Mouse (Mus musculus): ENCODE measurements at regions not wholly inside any gene's neighbourhood (a gene's known extent, or its start where the extent isn't known, plus 50 kb on each side); places are given as distances from the start of the nearest gene placed in this dataset.
A peak's percentile ranks its signal among the peaks of the same experiment; 100 is the strongest.

DNA sequence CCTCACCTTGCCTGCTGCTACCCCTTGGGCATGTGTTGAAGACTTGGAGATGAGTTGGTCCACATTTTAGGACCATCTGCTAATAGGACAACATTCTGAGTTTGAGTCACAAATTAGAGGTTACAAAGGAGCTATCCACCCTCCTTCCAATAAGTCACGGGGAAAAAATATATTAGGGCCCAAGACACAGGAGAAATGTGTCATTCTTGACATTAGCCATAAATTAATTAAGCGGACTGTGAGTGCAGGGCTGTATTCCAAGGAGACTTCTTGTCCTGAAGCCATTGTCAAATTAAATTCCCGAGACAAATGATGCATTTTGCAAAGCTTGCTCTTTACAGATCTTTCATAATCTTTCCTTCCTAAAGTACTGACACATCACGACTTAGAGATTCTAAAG, 79.2 kb downstream of the 1700020N01Rik start:
- no peak for DNase-seq (ENCODE audit: low spot score in 2 of 2)

DNA sequence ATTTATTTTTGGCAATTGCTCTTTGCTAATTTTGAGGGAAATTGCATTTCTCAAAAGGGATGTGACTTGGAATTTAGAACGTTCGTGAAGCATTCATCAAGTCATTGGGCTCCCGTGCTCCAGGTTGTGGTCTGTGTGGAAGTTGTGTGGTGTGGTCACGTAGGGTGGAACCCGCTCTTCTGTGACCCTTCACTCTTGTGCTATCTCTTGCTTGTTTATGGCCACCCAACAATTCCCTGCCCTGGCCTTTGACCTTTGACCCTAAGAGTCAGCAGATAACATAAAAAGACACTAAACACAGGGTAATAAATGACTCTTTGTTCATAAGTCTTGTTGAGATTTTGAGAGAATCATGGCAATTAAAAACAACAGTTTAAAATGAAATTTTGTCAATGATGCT, 79.7 kb downstream of the 1700020N01Rik start:
- DNase-seq (ENCODE audit: low spot score in 2 of 2): no peak

DNA sequence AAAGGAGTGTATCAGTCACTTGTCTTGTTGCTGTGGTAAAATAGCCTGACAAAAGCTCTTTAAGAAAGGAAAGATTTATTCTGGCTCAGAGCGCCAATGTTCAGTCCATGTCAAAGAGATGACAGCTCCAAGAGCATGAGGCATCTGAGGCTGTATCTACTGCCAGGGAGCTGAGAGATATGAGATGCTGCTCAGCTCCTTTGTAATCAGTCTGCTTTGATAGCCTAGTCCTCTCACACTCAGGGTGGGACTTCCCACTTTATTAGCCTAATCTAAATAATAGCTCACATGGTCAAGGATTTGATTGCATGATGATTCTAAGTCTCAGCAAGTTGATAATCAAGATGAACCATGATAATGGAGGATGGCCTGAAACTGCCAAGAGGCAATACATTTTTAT, 80.9 kb downstream of the 1700020N01Rik start:
- no peak for DNase-seq (ENCODE audit: low spot score in 2 of 2)

DNA sequence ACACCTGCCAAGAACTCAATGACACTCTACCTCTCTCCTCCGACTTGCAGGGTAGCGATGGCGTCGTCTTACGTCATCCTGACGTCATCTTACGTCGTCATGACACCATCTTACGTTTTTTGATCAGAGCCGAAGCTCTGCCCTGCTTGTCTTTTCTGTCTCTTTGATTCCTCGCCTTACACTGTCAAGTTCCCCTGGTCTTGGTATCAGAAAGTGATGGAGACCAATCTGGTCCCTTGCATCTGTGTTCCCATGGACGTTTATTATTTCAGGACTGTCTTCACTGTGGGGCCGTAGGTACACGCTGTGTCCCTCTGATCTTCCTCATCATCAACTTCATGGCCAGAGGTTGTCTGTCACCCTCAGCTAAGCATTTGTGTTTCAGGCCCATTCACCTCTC, 82.8 kb downstream of the 1700020N01Rik start:
- no peak for DNase-seq (ENCODE audit: low spot score in 2 of 2)

DNA sequence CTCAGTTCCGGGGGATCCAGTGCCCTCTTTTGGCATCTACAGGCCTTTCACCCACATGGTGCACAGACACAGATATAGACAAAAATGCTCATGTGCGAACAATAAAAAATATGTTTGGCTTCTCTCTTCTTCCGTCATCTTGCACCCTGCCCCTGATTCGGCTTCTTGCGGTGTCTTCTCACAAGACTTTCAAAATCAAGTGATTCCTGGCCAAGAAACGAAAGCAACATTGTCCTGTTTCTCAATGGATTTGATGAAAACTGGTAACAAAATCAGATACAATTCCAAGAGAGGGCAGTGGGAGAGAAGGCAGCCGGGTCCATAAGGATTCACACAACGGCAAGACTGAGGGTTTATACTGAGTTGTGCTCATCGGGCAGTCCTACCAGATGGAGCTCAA, 85.0 kb downstream of the 1700020N01Rik start:
- no peak for DNase-seq (ENCODE audit: low spot score in 2 of 2)

DNA sequence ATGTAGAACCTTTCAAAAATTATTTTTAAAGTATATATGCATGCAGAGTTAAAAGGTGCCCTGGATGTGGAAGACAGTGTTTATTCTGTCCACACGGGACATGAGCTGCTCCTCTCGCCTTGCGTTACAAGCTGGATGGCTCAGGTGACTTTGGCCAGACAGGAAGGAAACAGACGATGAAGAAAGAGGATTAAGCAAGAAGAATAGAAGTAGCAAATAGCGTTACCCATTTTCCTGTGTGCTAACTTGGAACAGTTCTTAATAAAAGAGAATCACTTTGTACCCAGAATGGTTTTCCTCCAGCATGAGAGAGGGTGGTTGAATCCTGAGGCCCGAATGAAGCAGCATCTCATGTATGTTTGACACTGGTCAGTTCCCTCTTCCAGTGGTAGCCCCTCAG, 85.4 kb downstream of the 1700020N01Rik start:
- no peak for DNase-seq (ENCODE audit: low spot score in 2 of 2)

DNA sequence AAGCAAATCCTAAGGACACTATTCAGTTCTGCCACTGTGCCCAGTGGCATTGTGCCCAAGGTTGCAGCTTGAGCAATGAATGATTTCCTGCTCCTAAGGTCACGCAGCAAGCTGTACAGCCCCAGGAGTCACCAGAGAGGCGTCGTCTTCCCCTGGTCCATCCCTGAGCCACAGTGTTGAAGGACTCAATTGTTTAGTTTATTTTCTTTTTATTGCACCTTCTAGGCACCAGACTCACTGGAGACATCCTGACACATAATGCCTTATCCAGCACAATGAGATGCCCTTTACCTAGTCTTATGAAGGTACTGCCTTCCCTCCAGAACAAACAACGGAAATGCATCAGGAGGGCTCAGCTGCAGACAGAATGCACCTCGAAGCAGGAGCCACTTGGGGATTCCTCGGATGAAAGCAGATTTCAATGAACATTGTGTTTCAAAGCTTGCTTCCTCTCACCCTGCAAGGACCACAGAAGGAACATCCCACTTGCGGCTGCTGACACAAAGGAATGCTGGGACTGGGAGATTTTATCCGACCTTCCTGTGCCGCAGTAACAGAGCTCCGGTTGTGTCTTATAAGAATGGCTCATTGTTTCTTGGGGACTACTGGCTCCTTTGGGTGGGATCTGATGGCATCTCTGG, 86.0 kb downstream of the 1700020N01Rik start:
- no peak for DNase-seq (ENCODE audit: low spot score in 2 of 2)

DNA sequence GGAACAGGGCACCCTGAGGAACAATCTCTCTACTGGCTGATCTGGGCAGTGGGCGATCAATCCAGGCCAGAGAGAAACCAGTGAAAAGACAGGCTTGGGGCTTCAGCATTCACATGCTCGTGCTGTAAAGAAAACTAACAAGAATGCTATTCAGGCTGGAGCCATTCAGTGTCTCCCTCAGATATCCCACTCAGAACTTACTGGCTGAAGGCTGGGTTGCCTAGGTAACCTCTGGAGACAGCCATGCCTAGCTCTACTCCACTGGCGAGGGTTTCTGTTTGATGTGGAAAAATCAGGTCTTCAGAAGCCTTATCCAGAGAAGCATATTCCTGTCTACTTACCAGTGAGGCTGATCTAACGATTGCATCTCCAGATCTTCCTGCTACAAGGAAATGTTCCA, 87.8 kb downstream of the 1700020N01Rik start:
- no peak for DNase-seq (ENCODE audit: low spot score in 2 of 2)

DNA sequence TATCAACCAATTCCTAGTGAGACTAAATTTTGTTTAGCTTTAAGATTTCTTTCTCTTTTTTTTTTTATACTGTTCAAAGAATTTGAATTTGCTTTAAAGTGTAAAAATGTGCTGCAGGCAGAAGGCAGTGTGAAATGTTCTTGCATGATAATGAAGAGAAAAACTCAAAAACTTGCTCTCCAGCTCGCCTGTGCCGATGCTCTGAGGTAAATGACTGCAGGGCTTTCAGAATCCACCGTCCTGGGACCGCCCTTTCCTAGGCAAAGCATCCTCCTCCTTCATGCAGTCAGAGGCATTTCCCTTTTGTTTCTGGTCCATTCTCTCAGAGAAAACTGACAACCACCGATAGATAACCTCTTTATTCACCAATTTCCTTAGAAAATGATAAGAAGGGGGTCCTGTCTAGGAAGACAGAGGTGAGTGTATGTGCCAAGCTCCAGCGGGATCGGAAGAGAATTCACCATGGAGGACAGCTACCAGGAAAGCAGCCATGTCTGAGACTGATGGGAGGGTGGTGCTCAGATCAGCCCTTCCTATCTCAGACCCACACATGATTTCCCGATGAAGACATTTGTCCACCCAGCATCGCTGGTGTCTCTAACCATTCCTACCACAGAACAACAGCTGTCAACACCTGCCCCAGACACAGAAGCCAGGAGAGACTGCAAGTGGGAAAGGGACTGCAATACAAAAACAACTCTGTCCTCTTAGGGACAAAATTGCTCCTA, 91.5 kb downstream of the 1700020N01Rik start:
- DNase-seq (ENCODE audit: low spot score in 2 of 2): no peak

DNA sequence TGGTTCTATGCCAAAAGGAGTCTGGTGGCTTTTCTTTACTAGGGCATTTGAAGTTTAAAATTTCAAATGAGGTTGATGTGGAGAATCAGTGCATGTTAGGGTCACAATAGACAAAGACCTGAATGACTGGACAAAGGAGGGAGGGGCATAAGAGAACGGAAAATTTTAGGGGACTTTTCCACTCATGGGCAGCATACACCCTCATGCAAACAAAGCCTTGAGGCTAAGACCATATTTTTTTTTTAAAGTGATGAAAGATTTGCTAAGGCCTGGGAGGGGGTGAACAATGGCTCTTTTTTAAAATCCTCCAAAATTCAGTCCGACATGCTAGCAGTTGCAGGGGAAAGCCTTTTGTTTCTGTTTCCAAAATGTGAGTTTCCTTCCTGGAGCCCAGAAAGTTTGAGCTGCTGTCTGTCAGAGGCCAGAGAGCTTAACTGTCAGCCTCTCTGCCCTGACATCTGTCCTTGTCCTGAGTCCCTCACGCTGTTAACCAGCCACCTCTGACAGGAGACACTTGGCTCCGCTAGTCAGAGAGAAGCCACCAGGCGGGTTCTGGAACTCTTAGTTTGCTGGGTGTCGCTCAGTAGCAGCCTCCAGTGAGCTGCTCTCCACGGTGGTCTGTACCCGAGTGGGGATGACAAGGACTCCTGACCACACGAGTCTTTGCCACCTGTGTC, 92.3 kb downstream of the 1700020N01Rik start:
- DNase-seq (ENCODE audit: low spot score in 2 of 2): peak; percentile 16 to 26

DNA sequence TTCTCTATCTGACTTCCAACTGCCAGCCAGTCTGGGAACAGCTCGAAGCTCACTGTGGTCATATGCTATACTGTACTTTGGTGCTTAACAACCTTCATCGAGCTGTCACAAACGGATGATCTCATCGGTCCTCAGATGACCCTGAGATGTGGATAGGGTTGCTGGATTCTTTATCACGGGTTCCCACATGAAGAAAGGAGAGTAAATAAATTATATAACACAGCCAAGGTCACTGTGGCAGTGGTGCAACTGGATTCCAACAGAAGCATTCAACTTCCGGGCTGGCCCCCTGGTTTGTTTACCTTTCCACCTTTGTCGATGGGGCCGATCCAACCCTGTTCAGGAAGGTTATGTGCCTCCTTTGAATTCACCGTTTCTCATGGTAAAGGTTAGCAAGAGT, 93.1 kb downstream of the 1700020N01Rik start:
- no peak for DNase-seq (ENCODE audit: low spot score in 2 of 2)

DNA sequence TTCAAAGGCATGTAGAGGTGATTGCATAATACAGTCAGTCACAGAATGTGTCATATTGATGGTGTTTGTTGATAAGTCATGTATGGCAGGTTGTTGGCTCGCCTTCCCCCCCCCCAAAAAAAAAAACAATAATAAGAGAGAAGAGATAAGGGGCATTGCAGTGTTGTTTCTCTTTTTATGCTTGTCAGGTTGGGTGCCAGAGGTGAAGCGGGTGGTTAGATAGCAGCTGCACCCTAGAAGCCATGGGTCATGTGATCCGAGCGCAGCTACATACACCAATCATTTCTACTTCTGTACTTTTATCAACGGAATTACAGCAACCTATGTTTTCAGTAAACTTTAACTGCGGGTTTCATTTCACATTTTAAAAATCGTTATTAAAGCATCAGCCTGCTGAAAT, 94.5 kb downstream of the 1700020N01Rik start:
- no peak for DNase-seq (ENCODE audit: low spot score in 2 of 2)

DNA sequence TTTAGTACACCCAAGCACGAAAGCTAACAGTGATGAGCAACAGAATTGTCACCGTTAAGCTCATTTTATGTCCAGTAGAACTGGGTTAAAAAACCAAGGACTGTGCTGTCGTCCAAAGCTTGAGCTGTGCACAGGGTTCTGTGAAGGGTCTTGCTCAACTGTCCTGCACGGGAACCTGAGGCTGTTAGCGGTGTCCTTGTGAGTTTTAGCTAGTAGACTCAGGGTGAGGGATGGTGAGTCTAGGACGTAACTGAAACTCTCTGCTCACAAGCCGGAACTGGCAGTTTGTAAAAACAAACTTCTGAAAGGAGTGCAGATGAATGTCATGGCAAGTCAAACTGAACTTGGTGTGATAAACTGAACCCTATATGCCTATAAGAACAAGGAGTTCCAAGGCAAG, 95.6 kb downstream of the 1700020N01Rik start:
- DNase-seq (ENCODE audit: low spot score in 2 of 2): peak in 1 of 2 experiments; percentile 15

DNA sequence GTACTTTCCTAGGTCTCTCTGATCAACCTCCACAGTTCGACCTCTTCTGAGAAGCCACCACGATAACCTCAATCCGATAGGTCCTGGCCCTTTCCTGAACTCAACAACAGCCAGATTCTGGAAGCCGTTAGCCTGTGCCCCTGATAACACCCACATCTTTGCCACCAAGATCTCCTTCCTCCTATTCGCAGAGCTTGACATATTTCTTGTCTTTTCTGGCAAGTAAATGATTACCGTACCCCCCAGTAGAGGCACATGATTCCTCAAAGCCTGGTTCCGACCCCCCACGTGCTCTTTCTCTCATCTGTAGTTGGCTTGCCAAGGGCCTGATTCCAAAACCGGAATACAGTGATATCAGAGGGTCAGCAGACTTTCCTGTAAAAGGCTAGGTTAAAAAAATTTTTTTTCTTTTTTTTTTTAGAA, 96.9 kb downstream of the 1700020N01Rik start:
- DNase-seq (ENCODE audit: low spot score in 2 of 2): no peak

DNA sequence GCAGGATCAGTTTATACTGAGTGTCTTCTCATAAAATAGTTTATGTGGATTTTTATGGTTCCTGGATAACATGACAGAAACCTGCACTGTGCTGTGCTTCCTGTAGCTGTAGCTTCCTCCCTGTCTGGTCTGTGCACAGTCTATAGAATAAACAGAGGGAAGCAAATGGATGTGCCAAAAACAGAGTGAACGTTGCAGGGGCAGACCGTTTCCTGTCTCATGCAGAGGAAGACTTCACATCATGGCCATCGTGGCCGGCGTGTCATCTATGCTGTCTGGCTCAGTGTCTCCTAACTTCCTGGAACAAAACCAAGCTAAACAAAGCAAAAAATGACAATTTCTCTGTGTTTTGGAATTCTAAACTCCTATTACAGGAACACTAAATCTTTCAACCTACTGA, 102.2 kb downstream of the 1700020N01Rik start:
- no peak for DNase-seq (ENCODE audit: low spot score in 2 of 2)

DNA sequence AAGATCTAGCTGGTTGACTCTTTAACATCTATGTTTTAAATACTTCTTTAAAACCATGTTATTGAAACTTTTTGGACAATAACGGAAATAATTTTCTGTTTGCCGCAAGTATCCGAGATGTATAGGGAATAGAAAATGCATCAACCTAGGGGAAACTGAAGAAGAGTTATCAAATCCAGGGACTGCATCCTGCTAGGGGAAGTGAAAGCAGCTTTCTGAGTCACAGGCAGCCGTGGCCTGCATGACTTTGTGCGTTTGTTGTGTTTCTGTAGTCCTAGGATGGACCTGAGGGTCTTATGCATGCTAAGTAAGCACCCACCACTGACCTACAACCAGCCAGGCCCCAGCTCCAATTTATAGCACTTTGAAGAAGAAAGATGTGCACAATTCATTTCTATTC, 103.7 kb downstream of the 1700020N01Rik start:
- no peak for DNase-seq (ENCODE audit: low spot score in 2 of 2)

DNA sequence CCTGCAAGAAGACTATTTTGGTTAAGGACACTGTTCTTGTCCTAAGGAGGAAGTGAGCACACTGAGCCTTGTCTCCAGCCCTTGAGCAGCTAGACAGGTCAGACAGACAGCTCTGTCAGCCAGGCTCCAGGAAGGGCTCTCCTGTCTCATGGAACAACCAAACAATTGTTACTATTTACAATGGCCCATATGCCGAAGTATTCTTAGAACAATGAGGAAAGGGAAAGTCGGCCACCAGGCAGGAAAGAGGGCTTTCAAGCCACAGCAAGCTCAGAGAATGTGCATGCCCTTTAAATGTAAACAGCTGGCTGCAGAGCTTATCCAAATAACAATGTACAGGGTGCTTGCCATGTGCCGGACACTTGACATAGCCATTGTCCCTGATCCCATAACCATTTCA, 108.6 kb downstream of the 1700020N01Rik start:
- no peak for DNase-seq (ENCODE audit: low spot score in 2 of 2)

DNA sequence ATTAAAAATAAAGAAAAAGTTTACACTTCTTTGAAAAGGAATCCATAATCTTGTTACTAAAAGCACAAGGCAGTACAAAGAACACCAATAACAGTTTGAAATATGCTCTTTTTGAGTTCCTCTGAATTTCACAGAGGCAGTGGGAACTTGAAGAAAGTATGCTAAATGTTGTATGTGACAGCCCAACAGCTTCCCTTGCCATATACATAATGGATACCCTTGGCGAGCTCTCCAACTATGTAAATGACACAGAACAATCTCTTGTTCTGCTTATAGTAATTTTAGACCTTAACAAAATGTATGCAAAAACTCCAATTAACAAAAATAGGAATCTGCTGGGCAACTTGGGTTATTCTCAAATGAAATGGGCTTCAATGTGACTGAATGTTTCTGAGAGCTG, 109.2 kb downstream of the 1700020N01Rik start:
- DNase-seq (ENCODE audit: low spot score in 2 of 2): no peak

DNA sequence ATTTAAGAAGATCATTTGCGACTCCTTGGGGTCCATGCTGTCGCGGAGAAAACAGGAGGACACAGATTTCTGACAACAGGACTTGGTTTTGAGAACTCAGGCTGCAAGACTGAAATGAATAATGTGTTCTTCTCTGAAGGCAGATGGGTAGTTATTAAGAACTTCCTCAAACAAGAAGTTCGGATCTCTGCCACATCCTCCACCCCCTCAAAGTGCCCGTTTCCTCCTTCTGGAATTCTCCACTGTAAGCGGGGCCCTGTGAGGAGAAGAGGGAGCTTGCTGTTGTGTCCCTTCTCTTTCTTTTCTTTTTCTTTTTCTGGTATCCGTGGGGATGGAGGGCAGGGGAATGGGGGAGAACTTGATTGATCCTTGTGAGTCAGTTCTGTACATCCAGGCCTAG, 118.9 kb downstream of the 1700020N01Rik start:
- DNase-seq (ENCODE audit: low spot score in 2 of 2): no peak

DNA sequence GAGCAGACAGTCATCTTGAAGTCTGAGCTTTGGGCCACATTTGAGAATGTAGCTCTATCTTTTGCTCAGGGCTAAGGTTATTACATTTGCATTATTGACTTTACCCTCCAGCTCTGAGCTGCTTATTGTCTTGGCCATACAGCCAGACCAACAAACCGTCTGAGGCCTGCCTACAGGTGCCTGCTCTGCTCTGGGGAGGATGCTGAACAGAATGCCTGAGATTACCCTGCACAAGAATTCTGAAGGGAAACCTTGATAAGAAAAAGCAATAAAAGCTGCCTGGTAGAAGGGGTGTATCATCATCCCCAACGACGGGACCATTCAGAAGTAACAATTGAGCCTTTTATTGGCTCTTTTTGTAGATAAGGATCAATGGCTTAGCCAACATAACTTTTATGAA, 119.9 kb downstream of the 1700020N01Rik start:
- no peak for DNase-seq (ENCODE audit: low spot score in 2 of 2)

DNA sequence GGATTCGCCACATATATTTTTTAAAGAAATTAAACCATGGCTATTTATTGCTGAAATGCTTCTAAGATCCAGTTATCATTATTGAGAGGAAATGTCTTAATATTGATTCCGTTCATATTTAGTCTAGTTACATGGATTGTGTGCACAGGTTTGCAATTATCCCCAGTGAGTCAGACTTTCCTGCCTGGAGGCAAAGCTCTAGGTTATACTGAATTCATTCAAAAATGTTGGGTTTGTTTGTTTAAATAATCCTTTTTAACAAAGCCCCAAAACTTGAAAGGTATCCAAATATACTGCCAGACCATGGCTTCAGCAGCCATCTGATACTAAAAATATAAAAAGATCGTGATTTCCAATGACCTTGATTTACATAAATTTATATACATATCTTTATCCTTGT, 122.5 kb downstream of the 1700020N01Rik start:
- no peak for DNase-seq (ENCODE audit: low spot score in 2 of 2)

DNA sequence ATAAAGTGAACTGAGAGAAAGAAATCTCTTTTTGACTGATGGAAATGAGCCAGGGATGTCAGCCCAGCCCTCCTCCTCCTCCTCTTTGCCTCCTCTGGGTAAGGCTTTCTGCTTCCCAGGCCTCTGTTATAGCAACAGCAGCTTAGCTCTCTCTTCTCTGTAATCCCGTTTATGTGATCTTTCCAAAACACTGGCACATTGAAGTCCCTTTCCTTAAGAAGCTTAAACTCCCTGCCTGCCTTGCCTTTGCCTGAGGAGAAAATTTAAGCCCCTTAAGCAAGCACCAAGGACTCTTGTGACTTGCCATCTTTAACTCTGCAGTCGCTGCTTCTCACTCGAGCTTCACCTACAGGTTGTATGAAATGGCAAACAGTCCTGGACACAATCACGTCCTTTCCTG, 125.2 kb downstream of the 1700020N01Rik start:
- no peak for DNase-seq (ENCODE audit: low spot score in 2 of 2)

DNA sequence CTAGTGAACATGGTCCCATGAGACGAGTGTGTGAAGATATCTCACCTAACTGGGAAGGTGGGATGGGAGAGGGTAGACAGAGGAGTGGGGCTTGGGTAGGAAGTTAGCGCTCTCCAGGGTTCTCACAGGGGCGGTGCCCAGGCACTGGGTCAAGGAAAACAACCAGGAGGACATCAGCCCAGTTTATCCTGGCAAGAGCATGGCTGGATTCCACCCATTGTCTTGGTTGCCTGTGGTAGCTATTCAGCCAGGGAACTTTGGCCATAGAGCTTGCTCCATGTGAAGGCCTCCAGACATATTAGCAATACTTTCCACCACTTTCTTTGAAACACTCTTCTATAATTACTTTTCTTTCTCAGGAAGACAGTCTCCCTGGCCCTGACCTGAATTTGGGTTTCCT, 131.4 kb downstream of the 1700020N01Rik start:
- DNase-seq (ENCODE audit: low spot score in 2 of 2): no peak
